Mouse (Mus musculus) embryonic facial prominence, embryonic 13.5 days (tissue): ENCODE measurements around the gene Zmym4. TPM values are rescaled to one million over a fixed set of nuclear protein-coding genes. Genes with fewer than 3 reads are reported as not detected.

Experiments used
- ATAC-seq: fragments of 200-750 bp; cut with Nextera tagmentation; 2 replicates; pipeline ENCODE4 v1.8.0; 2017; ENCODE audit warnings: low read depth; ENCODE audit not compliant: insufficient number of reproducible peaks, insufficient read depth, low FRiP score, low TSS enrichment
- H3K27ac ChIP-seq: fragments of 300-500 bp; sonication (generic); 2 replicates; pipeline ENCODE4 v1.5.1; 2015; ENCODE audit warnings: moderate library complexity, mild to moderate bottlenecking, inconsistent platforms
- H3K27me3 ChIP-seq: fragments of 300-500 bp; sonication (generic); 2 replicates; pipeline ENCODE4 v1.6.1; 2015; ENCODE audit warnings: mild to moderate bottlenecking, inconsistent platforms
- H3K36me3 ChIP-seq: fragments of 300-500 bp; sonication (generic); 2 replicates; pipeline ENCODE4 v1.6.1; 2015; ENCODE audit warnings: mild to moderate bottlenecking, inconsistent platforms
- H3K4me1 ChIP-seq: fragments of 300-500 bp; sonication (generic); 2 replicates; pipeline ENCODE4 v1.6.1; 2015; ENCODE audit warnings: inconsistent platforms
- H3K4me2 ChIP-seq: fragments of 300-500 bp; sonication (generic); 2 replicates; pipeline ENCODE4 v1.6.1; 2015; ENCODE audit warnings: moderate library complexity, mild to moderate bottlenecking, inconsistent platforms
- H3K4me3 ChIP-seq: fragments of 300-500 bp; sonication (generic); 2 replicates; pipeline ENCODE4 v1.5.1; 2015; ENCODE audit warnings: mild to moderate bottlenecking, inconsistent platforms
- H3K9ac ChIP-seq: fragments of 300-500 bp; sonication (generic); 2 replicates; pipeline ENCODE4 v1.6.1; 2015; ENCODE audit warnings: mild to moderate bottlenecking, inconsistent platforms
- H3K9me3 ChIP-seq: fragments of 300-500 bp; sonication (generic); 2 replicates; pipeline ENCODE4 v1.6.1; 2016; ENCODE audit warnings: inconsistent platforms
- WGBS: fragments of 180-500 bp; shearing (Covaris S2); methylation state at CpG from one replicate; pipeline ENCODE4 v1.1.7; 2015; ENCODE audit warnings: mixed read lengths; 5-methylcytosine and 5-hydroxymethylcytosine counted together
- polyA plus RNA-seq: library from polyadenylated mRNA; unstranded; fragments of >200 nt; fragmentation: Nextera tagmentation; extraction: Ambion mirVana; gene quantifications from 2 replicates; pipeline ENCODE4 v1.2.1, GENCODE M21; 2015

Gene Zmym4
- polyA plus RNA-seq, 1 experiment from 2014 or later: 27.0 TPM

DNA sequence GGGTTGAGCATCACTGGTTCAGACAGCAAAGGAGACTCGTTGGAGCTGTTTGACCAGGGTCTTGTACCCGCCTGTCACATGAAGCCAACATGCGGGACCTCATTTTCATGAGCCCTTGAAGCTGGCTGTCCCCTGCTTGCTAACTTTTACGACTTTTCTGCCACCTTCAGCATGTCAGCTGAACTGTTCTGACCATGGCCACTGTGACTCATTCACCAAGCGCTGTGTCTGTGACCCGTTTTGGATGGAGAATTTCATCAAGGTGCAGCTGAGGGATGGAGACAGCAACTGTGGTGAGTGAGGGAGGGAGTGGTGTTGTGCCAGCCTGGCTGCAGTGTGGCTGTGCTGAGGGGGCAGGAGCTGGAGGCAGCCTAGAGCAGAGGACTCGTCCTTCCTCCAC, 121.0 kb downstream of the Zmym4 start:
- WGBS: 59% methylated on average over 7 of the region's 7 CpGs
- H3K27me3 ChIP-seq: no peaks in the 10 kb centered on the region
- ATAC-seq: no peak
- no peaks in the 10 kb centered on the region for H3K9me3 ChIP-seq
- H3K27ac ChIP-seq: no peak overlapping the region
- peaks cover 12% of the 10 kb centered on the region; the same call in 1 of the 2 replicates for H3K4me1 ChIP-seq
- H3K9ac ChIP-seq: no peak overlapping the region
- peaks cover 67% of the 10 kb centered on the region for H3K36me3 ChIP-seq
- H3K4me2 ChIP-seq: no peak overlapping the region
- no peak overlapping the region for H3K4me3 ChIP-seq

DNA sequence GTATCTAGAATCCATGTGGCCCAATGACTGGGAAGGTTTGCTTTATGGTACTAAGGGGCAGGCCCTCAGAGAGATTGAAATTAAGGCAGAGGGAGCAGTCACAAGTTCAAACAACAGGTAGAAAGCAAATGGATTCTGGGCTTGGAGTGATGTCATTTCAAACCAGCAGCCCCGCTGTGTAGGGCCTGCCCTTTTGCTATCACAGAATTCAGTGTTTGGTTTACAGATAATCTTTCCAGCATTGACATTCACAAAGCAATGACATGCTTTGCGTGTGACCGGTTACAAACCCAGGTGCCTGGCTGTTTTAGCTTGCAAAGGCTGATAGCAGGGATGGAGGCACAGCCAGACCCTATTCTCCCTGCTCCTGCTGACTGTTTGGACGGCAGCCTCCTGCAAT, 122.3 kb downstream of the Zmym4 start:
- Histone ChIP-seq H3K27ac (no peak overlapping the region), H3K27me3 (no peaks in the 10 kb centered on the region), H3K4me2 (no peak overlapping the region), H3K9me3 (no peaks in the 10 kb centered on the region), H3K9ac (no peak overlapping the region), H3K4me1 (peaks cover 3% of the 10 kb centered on the region; the same call in 1 of the 2 replicates), H3K4me3 (no peak overlapping the region), H3K36me3 (peaks cover 71% of the 10 kb centered on the region)
- ATAC-seq: no peak
- WGBS: 78% methylated on average over 4 of the region's 4 CpGs

DNA sequence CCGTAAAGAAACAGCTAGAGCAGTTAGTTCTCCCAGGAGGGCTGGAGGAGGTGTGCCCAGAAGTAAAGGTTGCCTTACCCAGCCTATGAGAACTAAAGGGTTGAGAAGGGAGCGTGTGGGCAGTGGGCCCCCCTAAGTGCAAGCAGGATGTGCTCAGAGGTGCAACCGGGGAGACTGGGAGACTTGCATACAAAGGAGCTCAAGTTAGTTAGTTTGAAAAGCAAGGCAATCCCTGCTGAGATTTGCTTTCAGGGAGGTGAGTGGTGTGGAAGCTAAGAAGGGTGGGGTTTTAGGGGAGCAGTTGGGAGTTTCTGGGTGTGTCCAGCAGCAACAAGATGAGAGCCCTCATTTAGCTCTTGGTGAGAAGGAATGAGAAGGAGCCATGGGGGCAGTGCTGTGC, 125.0 kb downstream of the Zmym4 start:
- peaks cover 66% of the 10 kb centered on the region for H3K36me3 ChIP-seq

DNA sequence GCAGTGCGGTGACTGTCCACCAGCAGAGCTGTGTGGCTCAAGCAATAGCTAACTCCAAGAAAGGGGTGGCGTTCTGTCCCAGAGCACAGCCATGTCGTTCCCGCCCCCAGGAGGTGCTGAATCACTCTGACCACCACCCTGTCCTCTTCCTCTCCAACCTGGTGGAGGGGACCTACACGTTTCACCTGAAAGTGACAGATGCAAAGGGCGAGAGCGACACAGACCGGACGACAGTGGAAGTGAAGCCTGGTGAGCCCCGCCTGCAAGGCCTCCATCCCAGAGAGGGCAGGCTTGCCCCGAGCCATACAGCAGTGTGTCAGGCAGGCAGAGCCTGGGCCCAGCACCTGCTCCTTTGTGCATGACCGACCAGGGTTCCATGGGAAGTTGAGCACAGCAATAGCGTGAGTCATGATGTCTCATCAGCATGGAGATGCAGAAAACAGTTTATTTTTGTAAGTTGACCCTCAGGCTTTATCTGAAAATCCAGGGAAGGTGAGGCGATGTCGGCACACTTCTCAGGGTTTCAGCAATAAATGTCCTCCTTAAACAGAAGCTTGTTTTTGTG, 126.9 kb downstream of the Zmym4 start:
- H3K9ac ChIP-seq: no peak overlapping the region
- ATAC-seq: no peak

More for the DNA sequence above, 125.0 kb downstream of the Zmym4 start:
- H3K4me1 ChIP-seq: no peaks in the 10 kb centered on the region
- H3K27me3 ChIP-seq: no peaks in the 10 kb centered on the region
- H3K4me3 ChIP-seq: no peak overlapping the region
- ATAC-seq: no peak
- H3K9me3 ChIP-seq: no peaks in the 10 kb centered on the region
- no peak overlapping the region for H3K9ac ChIP-seq
- no peak overlapping the region for H3K27ac ChIP-seq
- 68% methylated on average over 3 of the region's 3 CpGs for WGBS
- no peak overlapping the region for H3K4me2 ChIP-seq

DNA sequence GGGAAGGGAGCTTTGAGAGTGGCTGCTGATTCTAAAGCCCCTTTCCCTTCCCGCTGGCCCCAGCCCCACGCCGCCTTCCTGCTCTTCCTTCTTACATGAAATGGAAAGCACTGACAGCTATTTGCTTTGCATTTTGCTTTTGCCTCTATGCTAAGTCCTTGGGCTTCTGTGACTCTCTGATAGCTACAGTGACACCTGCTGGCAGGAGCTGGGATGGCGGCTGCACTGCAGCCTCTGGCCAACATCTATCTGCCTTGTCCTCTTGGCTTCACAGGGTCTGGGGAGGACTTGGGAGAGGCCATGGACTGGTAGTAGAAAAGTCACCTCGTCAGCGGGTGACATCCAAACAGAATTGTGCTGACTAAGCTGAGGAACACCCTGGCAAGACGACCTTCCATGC, 128.1 kb downstream of the Zmym4 start:
- WGBS: 16% methylated on average over 7 of the region's 7 CpGs

More for the DNA sequence above, 126.9 kb downstream of the Zmym4 start:
- no peak overlapping the region for H3K4me3 ChIP-seq
- H3K36me3 ChIP-seq: peaks cover 59% of the 10 kb centered on the region
- no peaks in the 10 kb centered on the region for H3K9me3 ChIP-seq
- no peaks in the 10 kb centered on the region for H3K4me1 ChIP-seq
- WGBS: 88% methylated on average over 15 of the region's 15 CpGs
- H3K27ac ChIP-seq: no peak overlapping the region
- no peaks in the 10 kb centered on the region for H3K27me3 ChIP-seq
- no peak overlapping the region for H3K4me2 ChIP-seq

DNA sequence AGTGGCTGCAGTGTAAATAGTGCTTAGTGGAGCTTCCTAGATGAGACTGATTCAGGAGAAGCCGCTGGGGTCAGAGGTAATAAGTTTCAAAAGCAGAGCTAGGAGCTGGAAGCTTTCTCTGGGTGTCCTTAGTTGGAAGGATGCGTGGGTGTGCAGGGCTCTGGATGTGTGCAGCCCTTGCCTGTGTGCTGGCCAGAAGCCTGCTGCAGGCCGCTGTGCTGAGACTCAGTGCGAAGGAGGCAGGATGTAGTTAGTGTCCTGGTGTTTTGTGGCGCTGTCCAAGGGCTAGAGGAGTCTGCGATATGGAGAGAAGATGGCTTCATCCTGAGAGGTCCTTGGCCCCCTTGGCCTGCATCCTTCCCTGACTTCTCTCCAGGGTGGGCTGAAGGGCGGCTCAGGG, 129.1 kb downstream of the Zmym4 start:
- Histone ChIP-seq H3K9ac (0 out of 2 replicates have a peak overlapping the region, but pooled peaks have one; percentile 32), H3K9me3 (no peaks in the 10 kb centered on the region), H3K4me3 (no peak overlapping the region), H3K27me3 (no peaks in the 10 kb centered on the region), H3K4me1 (no peaks in the 10 kb centered on the region), H3K27ac (no peak overlapping the region), H3K4me2 (no peak overlapping the region), H3K36me3 (peaks cover 64% of the 10 kb centered on the region)
- WGBS: 86% methylated on average over 7 of the region's 7 CpGs
- no peak for ATAC-seq

More for the DNA sequence above, 128.1 kb downstream of the Zmym4 start:
- H3K4me3 ChIP-seq: no peak overlapping the region
- no peak overlapping the region for H3K9ac ChIP-seq
- H3K27me3 ChIP-seq: no peaks in the 10 kb centered on the region
- peaks cover 66% of the 10 kb centered on the region for H3K36me3 ChIP-seq
- no peaks in the 10 kb centered on the region for H3K9me3 ChIP-seq
- no peaks in the 10 kb centered on the region for H3K4me1 ChIP-seq
- H3K4me2 ChIP-seq: no peak overlapping the region
- no peak overlapping the region for H3K27ac ChIP-seq
- ATAC-seq: no peak

DNA sequence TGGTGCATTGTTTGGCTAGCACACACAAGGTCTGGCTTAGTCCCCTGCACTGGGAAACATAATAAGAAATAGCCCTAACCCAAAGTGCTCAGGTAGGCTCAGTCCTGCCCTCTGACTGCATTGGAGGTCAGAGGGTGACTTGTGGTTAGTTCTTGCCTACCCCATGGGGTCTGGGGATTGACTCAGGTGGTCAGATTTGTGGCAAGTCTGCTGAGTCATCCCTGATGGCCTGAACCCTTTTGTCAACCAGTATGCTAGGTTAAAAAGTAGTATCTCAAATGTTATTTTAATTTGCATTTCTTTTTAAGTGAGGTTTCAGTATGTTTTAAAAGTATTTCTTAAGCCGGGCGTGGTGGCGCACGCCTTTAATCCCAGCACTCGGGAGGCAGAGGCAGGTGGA, 136.8 kb downstream of the Zmym4 start:
- Histone ChIP-seq H3K9ac (no peak overlapping the region), H3K27ac (no peak overlapping the region), H3K4me1 (no peaks in the 10 kb centered on the region), H3K4me2 (no peak overlapping the region), H3K27me3 (no peaks in the 10 kb centered on the region), H3K36me3 (peaks cover 47% of the 10 kb centered on the region), H3K4me3 (no peak overlapping the region), H3K9me3 (no peaks in the 10 kb centered on the region)
- no peak for ATAC-seq
- 98% methylated on average over 5 of the region's 5 CpGs for WGBS

DNA sequence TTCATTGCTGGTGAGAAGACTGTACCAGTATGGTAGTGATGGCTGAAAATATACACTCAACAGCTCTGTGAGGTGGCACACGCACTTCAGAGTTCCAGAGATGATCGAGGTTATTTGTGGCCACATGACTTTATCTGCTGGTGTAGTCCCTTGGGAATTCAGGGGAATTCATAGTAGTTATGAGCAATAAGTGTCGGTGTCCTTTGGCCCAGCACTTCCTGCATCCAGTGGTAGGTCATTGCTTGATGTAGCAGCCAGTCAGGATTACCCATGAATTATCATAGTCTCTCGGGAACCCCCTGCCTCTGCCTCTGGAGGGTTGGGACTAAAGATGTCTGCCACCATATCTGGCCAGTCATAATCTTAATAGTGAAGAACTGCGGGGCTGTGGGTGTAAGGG, 144.0 kb downstream of the Zmym4 start:
- Histone ChIP-seq H3K27ac (no peak overlapping the region), H3K9me3 (no peaks in the 10 kb centered on the region), H3K4me2 (no peak overlapping the region), H3K27me3 (no peaks in the 10 kb centered on the region), H3K4me3 (no peak overlapping the region), H3K4me1 (no peaks in the 10 kb centered on the region), H3K9ac (no peak overlapping the region), H3K36me3 (peaks cover 34% of the 10 kb centered on the region)
- no peak for ATAC-seq
- 90% methylated on average over 5 of the region's 5 CpGs for WGBS

DNA sequence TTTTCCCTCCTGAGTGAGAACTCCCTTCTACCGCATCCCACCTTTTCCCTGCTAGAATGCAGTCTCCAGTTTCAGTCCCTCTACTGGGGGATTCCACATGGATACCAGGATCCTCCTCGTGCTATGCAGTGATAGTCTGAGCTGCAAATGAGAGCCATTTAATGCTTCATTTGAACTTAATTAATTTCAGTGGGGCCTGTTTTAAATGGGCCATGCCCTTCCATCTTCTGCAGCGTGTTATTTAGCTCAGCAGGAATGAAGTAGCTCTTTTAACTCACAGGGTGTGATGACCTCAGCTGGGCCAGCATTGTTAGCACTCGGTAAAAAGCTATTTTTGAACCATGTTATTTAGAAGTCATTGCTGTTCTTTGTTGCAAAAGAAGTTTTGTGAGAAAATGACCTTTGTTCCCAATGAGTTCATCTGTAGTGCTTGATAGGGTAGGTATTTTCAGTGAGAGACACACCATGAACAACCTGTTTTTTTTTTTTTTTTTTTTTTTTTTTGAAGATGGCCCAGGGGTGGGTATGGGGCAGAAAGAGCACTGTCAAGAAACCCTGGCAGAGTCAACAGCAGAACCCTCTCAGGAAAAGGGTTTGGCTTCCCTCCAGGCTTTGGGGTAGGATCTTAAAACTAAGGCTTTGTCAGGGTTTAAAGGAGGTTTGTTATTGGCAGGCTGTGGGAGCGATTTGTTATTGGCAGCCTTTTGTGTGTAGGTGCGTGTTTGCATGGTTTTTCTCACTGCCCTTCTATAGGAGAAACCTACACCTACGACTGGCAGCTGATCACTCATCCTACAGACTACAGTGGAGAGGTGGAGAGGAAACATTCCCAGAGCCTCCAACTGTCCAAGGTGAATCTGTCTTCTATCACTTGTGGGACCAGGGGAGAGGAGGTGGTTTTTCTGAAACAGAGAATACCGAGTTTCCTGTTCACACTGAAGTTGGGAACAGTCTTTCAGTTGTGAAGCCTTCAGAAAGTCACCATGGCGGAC, 144.7 kb downstream of the Zmym4 start:
- Histone ChIP-seq H3K27ac (no peak overlapping the region), H3K36me3 (peaks cover 40% of the 10 kb centered on the region), H3K4me1 (no peaks in the 10 kb centered on the region), H3K4me3 (no peak overlapping the region), H3K9me3 (no peaks in the 10 kb centered on the region), H3K9ac (no peak overlapping the region), H3K4me2 (no peak overlapping the region), H3K27me3 (no peaks in the 10 kb centered on the region)
- WGBS: 68% methylated on average over 9 of the region's 9 CpGs
- ATAC-seq: no peak

DNA sequence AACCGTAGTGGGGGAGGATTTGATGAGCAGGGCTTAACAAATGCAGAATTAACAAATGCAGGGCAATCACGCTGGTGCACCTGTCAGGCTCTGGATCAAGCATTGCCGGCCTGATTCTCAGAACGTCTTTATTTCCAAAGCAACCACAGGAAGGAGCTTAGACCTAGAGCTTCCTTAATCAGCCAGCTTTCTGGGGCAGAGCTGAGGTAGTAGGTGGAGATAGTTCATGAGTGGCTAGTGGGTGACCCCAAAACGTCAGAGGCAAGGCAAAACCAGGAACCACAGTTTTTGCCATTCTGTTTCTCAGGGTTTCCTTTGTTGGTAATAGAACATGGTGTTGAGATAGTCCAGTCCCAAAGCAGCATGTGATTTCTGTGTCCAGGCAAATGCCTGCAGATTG, 153.1 kb downstream of the Zmym4 start:
- no peak for ATAC-seq
- Histone ChIP-seq H3K36me3 (peaks cover 50% of the 10 kb centered on the region), H3K4me3 (no peak overlapping the region), H3K27me3 (no peaks in the 10 kb centered on the region), H3K4me2 (no peak overlapping the region), H3K4me1 (peaks cover 4% of the 10 kb centered on the region; the same call in 1 of the 2 replicates), H3K27ac (no peak overlapping the region), H3K9me3 (no peaks in the 10 kb centered on the region), H3K9ac (no peak overlapping the region)
- WGBS: 78% methylated on average over 5 of the region's 5 CpGs

DNA sequence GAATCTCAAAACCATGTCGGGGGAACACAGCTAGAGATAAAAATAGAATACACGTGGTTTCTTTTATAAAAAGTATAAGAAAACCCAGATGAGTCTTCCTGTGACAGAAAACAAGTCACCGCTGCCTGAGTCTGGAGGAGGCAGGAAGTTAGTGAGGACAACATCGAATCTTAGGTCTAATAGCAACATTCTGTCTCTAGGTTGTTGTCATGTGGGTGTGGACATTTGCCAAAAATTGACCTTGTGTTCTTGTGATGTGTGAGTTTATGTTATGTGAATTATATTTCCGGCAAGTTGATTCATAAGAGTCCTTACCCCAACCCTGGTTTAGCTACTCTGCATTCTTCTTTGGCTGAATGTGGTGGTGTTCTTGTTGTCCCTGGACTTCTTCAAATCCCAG, 154.7 kb downstream of the Zmym4 start:
- WGBS: 54% methylated on average over 5 of the region's 5 CpGs
- no peak overlapping the region for H3K27ac ChIP-seq
- peaks cover 46% of the 10 kb centered on the region for H3K36me3 ChIP-seq
- H3K9ac ChIP-seq: no peak overlapping the region
- ATAC-seq: no peak
- H3K9me3 ChIP-seq: no peaks in the 10 kb centered on the region
- H3K4me2 ChIP-seq: no peak overlapping the region
- no peak overlapping the region for H3K4me3 ChIP-seq
- H3K4me1 ChIP-seq: peaks cover 4% of the 10 kb centered on the region; the same call in 1 of the 2 replicates
- H3K27me3 ChIP-seq: no peaks in the 10 kb centered on the region
